Mouse (Mus musculus): ENCODE results near the gene Pkmyt1.

DNA sequence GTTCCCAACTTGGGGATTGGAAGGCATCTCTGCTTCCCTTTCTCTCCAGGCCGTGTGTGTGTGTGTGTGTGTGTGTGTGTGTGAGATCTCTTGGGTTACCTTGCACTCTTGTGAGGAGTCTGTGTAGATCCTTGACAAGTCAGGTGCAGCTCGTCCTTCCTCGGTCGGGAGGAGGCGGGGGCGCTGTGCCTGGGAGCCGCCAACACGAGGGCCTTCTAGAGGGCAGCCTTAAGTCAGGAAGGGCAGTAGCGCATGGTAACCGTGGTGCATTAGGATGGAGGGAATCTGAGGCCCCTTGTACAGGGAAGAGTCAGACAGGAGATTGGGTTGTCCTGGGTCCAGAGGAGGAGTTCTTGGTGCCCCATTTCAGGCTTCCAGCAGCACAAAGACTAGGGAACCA, 50.1 kb downstream of the Pkmyt1 start:
- TF ChIP-seq POLR2A (IDR thresholded peaks at IDR 0.05; ENCODE audit: insufficient read length, low read depth) (no peak), E2F4 (IDR thresholded peaks at IDR 0.05; ENCODE audit: insufficient read depth) (no peak), MYOG (IDR thresholded peaks at IDR 0.05; ENCODE audit: control insufficient read depth in 1 of 3, insufficient read depth in 1 of 3, insufficient read length in 2 of 3, low read depth in 2 of 3) (no peak), MAX (IDR thresholded peaks at IDR 0.05; ENCODE audit: low read depth) (no peak), CEBPB (IDR thresholded peaks at IDR 0.05; ENCODE audit: insufficient read depth, poor library complexity, severe bottlenecking) (no peak), USF1 (IDR thresholded peaks at IDR 0.05; ENCODE audit: low read depth) (no peak), POLR2AphosphoS2 (IDR thresholded peaks at IDR 0.05; ENCODE audit: insufficient read length, low read depth) (no peak), MYOD1 (IDR thresholded peaks at IDR 0.05; ENCODE audit: control insufficient read depth in 1 of 3, insufficient read length in 2 of 3, low read depth in 2 of 3) (no peak), TCF3 (IDR thresholded peaks at IDR 0.05; ENCODE audit: insufficient read length, low read depth) (no peak), TCF12 (IDR thresholded peaks at IDR 0.05; ENCODE audit: insufficient read depth, poor library complexity, severe bottlenecking) (no peak), REST (IDR thresholded peaks at IDR 0.05; ENCODE audit: insufficient read depth, insufficient read length) (no peak)

All from myocyte (in vitro differentiated cells).